Mouse (Mus musculus) hindbrain, embryonic 14.5 days (tissue): ENCODE measurements at regions not wholly inside any gene's neighbourhood (a gene's known extent, or its start where the extent isn't known, plus 50 kb on each side); places are given as distances from the start of the nearest gene placed in this dataset.

ENCODE experiments used
- ATAC-seq: fragments of 200-750 bp; cut with Nextera tagmentation; 2 replicates; pipeline ENCODE4 v1.8.0; 2017; ENCODE audit warnings: moderate number of reproducible peaks, mild to moderate bottlenecking, moderate TSS enrichment, moderate library complexity; ENCODE audit not compliant: low FRiP score
- DNase-seq: peaks from one replicate; pipeline ENCODE4 v3.0.0-alpha.2; 2015; ENCODE audit warnings: low spot score
- H3K27ac ChIP-seq: fragments of 300-500 bp; sonication (generic); 2 replicates; pipeline ENCODE4 v1.5.1; 2014; ENCODE audit warnings: mild to moderate bottlenecking, moderate library complexity
- H3K27me3 ChIP-seq: fragments of 300-500 bp; sonication (generic); 2 replicates; pipeline ENCODE4 v1.6.1; 2014; ENCODE audit warnings: mild to moderate bottlenecking, low read length, mixed read lengths; ENCODE audit not compliant: control insufficient read depth, insufficient read depth
- H3K36me3 ChIP-seq: fragments of 300-500 bp; sonication (generic); replicated peaks from 2 replicates; pipeline ENCODE4 v1.6.1; 2014; ENCODE audit not compliant: control insufficient read depth, insufficient read depth
- H3K4me1 ChIP-seq: fragments of 300-500 bp; sonication (generic); replicated peaks from 2 replicates; pipeline ENCODE4 v1.6.1; 2014; ENCODE audit warnings: antibody characterized with exemption, low read length, mixed read lengths; ENCODE audit not compliant: control insufficient read depth, insufficient read depth
- H3K4me2 ChIP-seq: fragments of 300-500 bp; sonication (generic); replicated peaks from 2 replicates; pipeline ENCODE4 v1.6.1; 2014; ENCODE audit warnings: mild to moderate bottlenecking, moderate library complexity
- H3K4me3 ChIP-seq: fragments of 300-500 bp; sonication (generic); replicated peaks from 2 replicates; pipeline ENCODE4 v1.5.1; 2014; ENCODE audit warnings: mild to moderate bottlenecking, low read length
- H3K9ac ChIP-seq: fragments of 300-500 bp; sonication (generic); 2 replicates; pipeline ENCODE4 v1.6.1; 2014
- H3K9me3 ChIP-seq: fragments of 300-500 bp; sonication (generic); 2 replicates; pipeline ENCODE4 v1.6.1; 2016; ENCODE audit warnings: low read length; ENCODE audit not compliant: control insufficient read depth
- WGBS: fragments of 180-500 bp; shearing (Covaris S2); extraction: QIAGEN DNeasy Blood & Tissue Kit; methylation state at CpG from one replicate; pipeline ENCODE4 v1.1.7; 2014; 5-methylcytosine and 5-hydroxymethylcytosine counted together

DNA sequence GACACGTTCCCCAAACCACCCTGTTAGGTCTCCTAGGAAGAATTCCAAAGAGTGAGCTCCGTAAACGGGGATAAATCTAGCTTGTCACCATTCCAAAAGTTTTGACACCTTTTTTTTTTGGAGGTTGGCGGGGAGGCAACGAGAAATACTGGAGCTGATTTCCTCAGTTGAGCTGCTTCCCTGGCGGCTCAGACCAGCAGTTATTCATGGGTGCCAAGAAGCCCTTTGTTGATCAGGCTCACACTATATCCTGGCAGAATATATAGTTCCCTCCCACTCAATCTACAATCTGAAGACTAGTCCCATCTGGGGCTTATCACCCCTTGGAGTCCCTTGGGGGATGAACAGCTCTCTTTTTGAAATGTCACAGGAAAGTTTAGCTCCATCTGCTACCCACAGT is 77.5 kb upstream of the Tiam2 start:
- no peak overlapping the region for H3K4me2 ChIP-seq
- no peak overlapping the region for H3K9ac ChIP-seq
- peak overlapping the region; percentile 18; the same call in 1 of the 2 replicates for H3K27ac ChIP-seq
- peaks cover 57% of the 10 kb centered on the region for H3K4me1 ChIP-seq
- no peaks in the 10 kb centered on the region for H3K36me3 ChIP-seq
- 69% methylated on average over 6 of the region's 6 CpGs for WGBS
- H3K9me3 ChIP-seq = no peaks in the 10 kb centered on the region
- H3K27me3 ChIP-seq = no peaks in the 10 kb centered on the region
- DNase-seq (no peak), ATAC-seq (no peak)
- H3K4me3 ChIP-seq = no peak overlapping the region

DNA sequence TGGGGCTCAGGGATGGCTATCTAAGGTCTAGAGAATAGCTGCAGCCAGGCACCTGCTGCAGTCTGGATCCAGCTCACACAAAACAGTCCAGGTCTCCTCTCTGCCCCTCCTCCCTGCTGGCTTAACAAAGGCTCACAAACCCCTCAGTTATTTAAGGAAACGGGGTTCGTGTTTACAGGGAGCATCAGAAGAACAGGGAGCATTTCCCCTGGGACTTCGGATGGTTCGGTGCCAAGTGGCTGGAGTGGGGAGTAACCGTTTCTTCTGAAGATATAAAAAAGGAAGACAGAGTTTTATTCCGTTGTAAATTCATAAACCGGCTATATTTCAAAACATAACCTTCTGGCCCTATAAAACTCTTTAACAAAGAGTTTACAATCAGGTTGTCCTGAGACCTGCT is 77.1 kb upstream of the Tiam2 start:
- no peak overlapping the region for H3K9ac ChIP-seq
- DNase-seq (no peak), ATAC-seq (no peak)
- 60% methylated on average over 7 of the region's 7 CpGs for WGBS
- no peaks in the 10 kb centered on the region for H3K27me3 ChIP-seq
- H3K9me3 ChIP-seq = no peaks in the 10 kb centered on the region
- peak overlapping the region; percentile 18; the same call in 1 of the 2 replicates for H3K27ac ChIP-seq
- no peak overlapping the region for H3K4me3 ChIP-seq
- H3K36me3 ChIP-seq = no peaks in the 10 kb centered on the region
- H3K4me2 ChIP-seq = no peak overlapping the region
- H3K4me1 ChIP-seq = peaks cover 56% of the 10 kb centered on the region

GRCm38 (mm10) chr17:3251176-3251575 is 75.2 kb upstream of the Tiam2 start:
- no peaks in the 10 kb centered on the region for H3K36me3 ChIP-seq
- no peak overlapping the region for H3K4me2 ChIP-seq
- 51% methylated on average over 4 of the region's 4 CpGs for WGBS
- no peak overlapping the region for H3K9ac ChIP-seq
- DNase-seq (no peak), ATAC-seq (no peak)
- no peak overlapping the region for H3K4me3 ChIP-seq
- no peaks in the 10 kb centered on the region for H3K9me3 ChIP-seq
- H3K4me1 ChIP-seq = peaks cover 40% of the 10 kb centered on the region
- no peak overlapping the region for H3K27ac ChIP-seq
- H3K27me3 ChIP-seq = no peaks in the 10 kb centered on the region

DNA sequence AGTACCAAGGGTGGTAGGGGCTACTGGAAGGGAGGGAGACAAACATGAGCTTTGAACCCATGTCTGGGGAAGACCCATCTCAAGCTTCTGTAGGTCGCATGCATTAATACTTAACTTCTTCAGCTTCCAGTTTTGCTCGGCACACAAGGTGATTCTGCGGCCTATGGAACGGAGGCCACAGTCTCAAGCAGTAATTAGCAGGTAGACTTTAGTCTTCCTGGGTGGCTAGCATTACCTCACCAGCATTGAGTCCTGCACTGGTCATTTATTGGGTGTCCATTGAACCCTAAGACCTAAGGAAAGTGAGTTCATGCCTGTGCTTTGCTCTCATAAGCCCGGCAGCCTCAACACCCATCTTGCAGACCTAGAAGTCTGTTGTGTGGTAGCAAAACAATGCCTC is 74.4 kb upstream of the Tiam2 start:
- Histone ChIP-seq H3K4me1 (peaks cover 32% of the 10 kb centered on the region), H3K36me3 (no peaks in the 10 kb centered on the region), H3K4me3 (no peak overlapping the region), H3K4me2 (no peak overlapping the region), H3K27me3 (no peaks in the 10 kb centered on the region), H3K9me3 (no peaks in the 10 kb centered on the region), H3K9ac (no peak overlapping the region), H3K27ac (no peak overlapping the region)
- 93% methylated on average over 5 of the region's 5 CpGs for WGBS
- DNase-seq (no peak), ATAC-seq (no peak)

- Histone ChIP-seq H3K4me2 (no peak overlapping the region), H3K27ac (no peak overlapping the region), H3K36me3 (no peaks in the 10 kb centered on the region), H3K9me3 (no peaks in the 10 kb centered on the region), H3K4me3 (no peak overlapping the region), H3K4me1 (peaks cover 25% of the 10 kb centered on the region; the same call in 1 of the 2 replicates), H3K27me3 (no peaks in the 10 kb centered on the region), H3K9ac (no peak overlapping the region)
- WGBS = 84% methylated on average over 10 of the region's 10 CpGs
- DNase-seq (no peak), ATAC-seq (no peak)
These were observed 72.7 kb upstream of the Tiam2 start for GRCm38 (mm10) chr17:3253508-3254176.

DNA sequence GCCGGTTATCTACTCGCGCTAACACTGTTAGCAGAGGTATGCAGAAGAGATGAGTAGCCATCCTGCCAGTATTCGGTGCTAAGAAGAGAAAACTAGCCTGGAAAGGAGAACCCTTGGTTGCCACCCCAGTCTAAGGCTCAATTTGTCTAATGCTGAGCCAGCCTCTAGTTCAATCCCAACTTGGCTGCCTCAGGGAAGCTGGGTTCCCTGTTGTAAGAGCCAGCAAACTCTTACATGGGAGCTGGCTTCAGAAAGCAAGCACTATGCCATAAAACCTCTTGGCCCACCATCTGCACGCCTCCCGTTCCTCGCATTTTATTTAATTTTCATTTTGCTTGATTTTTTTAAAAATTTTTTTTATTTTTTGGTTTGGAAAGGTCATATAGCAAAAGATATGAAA is 69.6 kb upstream of the Tiam2 start:
- Histone ChIP-seq H3K9ac (no peak overlapping the region), H3K27ac (no peak overlapping the region), H3K36me3 (no peaks in the 10 kb centered on the region), H3K4me1 (peaks cover 12% of the 10 kb centered on the region; the same call in 1 of the 2 replicates), H3K27me3 (no peaks in the 10 kb centered on the region), H3K9me3 (no peaks in the 10 kb centered on the region), H3K4me3 (no peak overlapping the region), H3K4me2 (no peak overlapping the region)
- WGBS = 93% methylated on average over 7 of the region's 7 CpGs
- DNase-seq (no peak), ATAC-seq (no peak)

- 46% methylated on average over 9 of the region's 9 CpGs for WGBS
- H3K9me3 ChIP-seq = no peaks in the 10 kb centered on the region
- no peak overlapping the region for H3K27ac ChIP-seq
- H3K4me2 ChIP-seq = no peak overlapping the region
- DNase-seq = no peak
- peaks cover 12% of the 10 kb centered on the region; the same call in 1 of the 2 replicates for H3K4me1 ChIP-seq
- no peaks in the 10 kb centered on the region for H3K36me3 ChIP-seq
- no peak overlapping the region for H3K9ac ChIP-seq
- no peak overlapping the region for H3K4me3 ChIP-seq
- H3K27me3 ChIP-seq = no peaks in the 10 kb centered on the region
- no peak for ATAC-seq
These were observed 67.4 kb upstream of the Tiam2 start for GRCm38 (mm10) chr17:3258811-3259510.

- 93% methylated on average over 11 of the region's 11 CpGs for WGBS
- DNase-seq (no peak), ATAC-seq (no peak)
These were observed 65.6 kb upstream of the Tiam2 start for GRCm38 (mm10) chr17:3260796-3261195.

GRCm38 (mm10) chr17:3273108-3274091 is 53.0 kb upstream of the Tiam2 start:
- ATAC-seq (peak; percentile 82), DNase-seq (peak; percentile 94)
- WGBS = 47% methylated on average over 22 of the region's 22 CpGs
- Histone ChIP-seq H3K4me2 (no peak overlapping the region), H3K36me3 (no peaks in the 10 kb centered on the region), H3K9me3 (no peaks in the 10 kb centered on the region), H3K9ac (no peak overlapping the region), H3K27me3 (no peaks in the 10 kb centered on the region), H3K4me3 (no peak overlapping the region), H3K4me1 (0 out of 2 replicates have a peak, but pooled peaks cover 5% of the 10 kb centered on the region), H3K27ac (no peak overlapping the region)

More at GRCm38 (mm10) chr17:3260796-3261195, 65.6 kb upstream of the Tiam2 start:
- H3K9ac ChIP-seq = no peak overlapping the region
- H3K27ac ChIP-seq = no peak overlapping the region
- no peaks in the 10 kb centered on the region for H3K36me3 ChIP-seq
- H3K9me3 ChIP-seq = no peaks in the 10 kb centered on the region
- H3K4me2 ChIP-seq = no peak overlapping the region
- H3K4me1 ChIP-seq = peaks cover 12% of the 10 kb centered on the region; the same call in 1 of the 2 replicates
- no peak overlapping the region for H3K4me3 ChIP-seq
- H3K27me3 ChIP-seq = no peaks in the 10 kb centered on the region
